In genomic region chr9:122389287-122389920, GRCm38 (mm10) we compare ENCODE assay signal across 23 mouse cellular contexts.
"Had no signal": no experiment of that assay in that cellular context is flagged by ENCODE, and none has a peak within 500 bp of the region (broad histone marks: within the 10 kb centered on the region; RNA-seq: fewer than 3 reads in every experiment).

No protein-coding gene starts in this region.

- H3K4me1 ChIP-seq: heart, embryonic 15.5 days; hindbrain, embryonic 10.5 days; hindbrain, embryonic 12.5 days; limb, embryonic 10.5 days; limb, embryonic 12.5 days; liver, embryonic 12.5 days had no signal

- H3K9me3 ChIP-seq: heart, embryonic 13.5 days; heart, embryonic 15.5 days; hindbrain, embryonic 10.5 days; hindbrain, embryonic 12.5 days; limb, embryonic 10.5 days; limb, embryonic 12.5 days; liver, embryonic 12.5 days had no signal

- ATAC-seq: forebrain, postnatal 0 days; hindbrain, postnatal 0 days; liver, embryonic 12.5 days had no signal

- H3K36me3 ChIP-seq: heart, embryonic 13.5 days; heart, embryonic 15.5 days; hindbrain, embryonic 10.5 days; hindbrain, embryonic 12.5 days; limb, embryonic 10.5 days; limb, embryonic 12.5 days; liver, embryonic 12.5 days had no signal

- DNase-seq: forebrain, postnatal 0 days; gastrocnemius, adult 2 months; gastrocnemius, postnatal 10 days; gastrocnemius, postnatal 25 days; heart, adult 2 months; heart, postnatal 4 days; kidney, adult 18-20 months; kidney, adult 8-10 months; kidney, postnatal 14 days; kidney, postnatal 36 days; layer of hippocampus, adult 9-11 months; layer of hippocampus, postnatal 36 days had no signal

- H3K4me2 ChIP-seq: heart, embryonic 11.5 days; heart, embryonic 13.5 days; heart, embryonic 15.5 days; hindbrain, embryonic 12.5 days; hindbrain, embryonic 14.5 days; limb, embryonic 12.5 days; liver, embryonic 12.5 days had no signal

- H3K9ac ChIP-seq: forebrain, postnatal 0 days; heart, embryonic 13.5 days; heart, embryonic 15.5 days; hindbrain, embryonic 12.5 days; hindbrain, embryonic 14.5 days; limb, embryonic 12.5 days; liver, embryonic 12.5 days; liver, embryonic 14.5 days had no signal

- H3K4me3 ChIP-seq: gastrocnemius, adult 2 months; heart, adult 2 months; heart, embryonic 13.5 days; heart, embryonic 15.5 days; hindbrain, embryonic 10.5 days; hindbrain, embryonic 12.5 days; limb, embryonic 10.5 days; limb, embryonic 12.5 days; liver, embryonic 12.5 days had no signal

- H3K27me3 ChIP-seq: heart, embryonic 13.5 days; heart, embryonic 15.5 days; hindbrain, embryonic 12.5 days; limb, embryonic 12.5 days; liver, embryonic 12.5 days had no signal

- H3K27ac ChIP-seq: gastrocnemius, adult 2 months; heart, adult 2 months; heart, embryonic 13.5 days; heart, embryonic 15.5 days; hindbrain, embryonic 10.5 days; hindbrain, embryonic 12.5 days; hindbrain, embryonic 14.5 days; hindbrain, postnatal 0 days; limb, embryonic 10.5 days; limb, embryonic 12.5 days; liver, embryonic 12.5 days; liver, embryonic 14.5 days had no signal
